Mouse (Mus musculus) frontal cortex, adult (tissue): Measurements from ENCODE around the gene Tpra1.

Source experiments
- ATAC-seq: cut with Nextera tagmentation; 2 replicates; pipeline ENCODE4 v1.9.2; 2017; ENCODE audit warnings: mild to moderate bottlenecking, moderate library complexity, mixed read lengths; ENCODE audit not compliant: low TSS enrichment

The Tpra1 gene

GRCm38 (mm10) chr6:88901947-88902820, at the start of gene Tpra1:
TSS of gene Tpra1 (plus strand) at chr6:88902251.
- ATAC-seq: peak; percentile 85

GRCm38 (mm10) chr6:88854509-88854908, 47.5 kb upstream of the Tpra1 start:
- no peak for ATAC-seq

GRCm38 (mm10) chr6:88855636-88856035, 46.4 kb upstream of the Tpra1 start:
- ATAC-seq: peak; percentile 35; the same call in 1 of the 2 replicates

- ATAC-seq: peak; percentile 25; the same call in 1 of the 2 replicates
Measured at GRCm38 (mm10) chr6:88857249-88857648, 44.8 kb upstream of the Tpra1 start.

GRCm38 (mm10) chr6:88857830-88858229, 44.2 kb upstream of the Tpra1 start:
- ATAC-seq: no peak

GRCm38 (mm10) chr6:88858341-88858740, 43.7 kb upstream of the Tpra1 start:
- peak; percentile 63 for ATAC-seq

GRCm38 (mm10) chr6:88860914-88861313, 41.1 kb upstream of the Tpra1 start:
- peak; percentile 64 for ATAC-seq

- ATAC-seq: no peak
Measured at GRCm38 (mm10) chr6:88865704-88866103, 36.3 kb upstream of the Tpra1 start.

- peak; percentile 79 for ATAC-seq
Measured at GRCm38 (mm10) chr6:88869459-88869858, 32.6 kb upstream of the Tpra1 start.

GRCm38 (mm10) chr6:88870594-88870993, 31.5 kb upstream of the Tpra1 start:
- no peak for ATAC-seq

- ATAC-seq: peak; percentile 31
Measured at GRCm38 (mm10) chr6:88871546-88871945, 30.5 kb upstream of the Tpra1 start.

- ATAC-seq: no peak
Measured at GRCm38 (mm10) chr6:88872811-88873210, 29.2 kb upstream of the Tpra1 start.

- ATAC-seq: peak; percentile 35; the same call in 1 of the 2 replicates
Measured at GRCm38 (mm10) chr6:88873965-88874867, 27.8 kb upstream of the Tpra1 start.

GRCm38 (mm10) chr6:88874868-88875508, 27.1 kb upstream of the Tpra1 start, which contains the start of gene Podxl2:
TSS of gene Podxl2 (minus strand) at chr6:88875044.
- ATAC-seq: peak; percentile 77

- ATAC-seq: no peak
Measured at GRCm38 (mm10) chr6:88879471-88879870, 22.6 kb upstream of the Tpra1 start.

GRCm38 (mm10) chr6:88881334-88881733, 20.7 kb upstream of the Tpra1 start:
- no peak for ATAC-seq

- no peak for ATAC-seq
Measured at GRCm38 (mm10) chr6:88884195-88884594, 17.9 kb upstream of the Tpra1 start.

GRCm38 (mm10) chr6:88884690-88885089, 17.4 kb upstream of the Tpra1 start:
- ATAC-seq: no peak

GRCm38 (mm10) chr6:88885644-88886416, 16.2 kb upstream of the Tpra1 start:
- ATAC-seq: no peak

- ATAC-seq: no peak
Measured at GRCm38 (mm10) chr6:88886417-88886967, 15.6 kb upstream of the Tpra1 start.
